Mouse (Mus musculus) neural tube, embryonic 11.5 days (tissue): ENCODE measurements around the gene Gm9821. TPM values are rescaled to one million over a fixed set of nuclear protein-coding genes. Genes with fewer than 3 reads are reported as not detected.

Experiments used
- microRNA-seq: library from miRNA; unstranded; fragments of <30 nt; microRNA quantifications from one replicate; pipeline ENCODE4, GENCODE M21; 2016
- polyA plus RNA-seq: library from polyadenylated mRNA; unstranded; fragments of >200 nt; fragmentation: Nextera tagmentation; extraction: Ambion mirVana; gene quantifications from 2 replicates; pipeline ENCODE4 v1.2.1, GENCODE M21; 2014

The Gm9821 gene
- polyA plus RNA-seq, 1 experiment from 2014 or later, result 0.58 TPM

Small RNAs within 50 kb of the gene (microRNA-seq; reads per million reads assigned to microRNA genes)
- gene Mir6999, result not detected

Other genes with a start within 250 kb of the Gm9821 start
- 37.9 and 38.3 TPM in 2 replicates for gene Atg13, start 235.1 kb upstream of the Gm9821 start, polyA plus RNA-seq
- gene Harbi1, start 234.9 kb upstream of the Gm9821 start, polyA plus RNA-seq, result 15.5 and 17.3 TPM in 2 replicates
- 21.3 and 21.5 TPM in 2 replicates for gene Ambra1, start 215.6 kb upstream of the Gm9821 start, polyA plus RNA-seq
- gene Chrm4, start 18.5 kb upstream of the Gm9821 start, polyA plus RNA-seq, result 0.45 and 0.53 TPM in 2 replicates
- gene Mdk, start 13.4 kb upstream of the Gm9821 start, polyA plus RNA-seq, result 1,127 and 1,214 TPM in 2 replicates
- gene Dgkz, start 30.2 kb downstream of the Gm9821 start, polyA plus RNA-seq, result 34.6 and 37.7 TPM in 2 replicates
- 1.6 and 2.0 TPM in 2 replicates for gene Creb3l1, start 78.8 kb downstream of the Gm9821 start, polyA plus RNA-seq
- gene Phf21a, start 147.4 kb downstream of the Gm9821 start, polyA plus RNA-seq, result 32.1 and 34.1 TPM in 2 replicates